In genomic region chr5:116526324-116526723, GRCm38 (mm10) we compare ENCODE assay signal across 10 mouse cellular contexts.
A peak's percentile ranks its signal among the peaks of the same experiment; 100 is the strongest.
DNase-seq lines count a peak whose midpoint lies in the region; ATAC-seq and TF ChIP-seq lines count a peak whose summit lies in the region.
"Had no signal": no experiment of that assay in that cellular context is flagged by ENCODE, and none has a peak within 500 bp of the region (broad histone marks: within the 10 kb centered on the region; RNA-seq: fewer than 3 reads in every experiment).

No protein-coding gene starts in this region.

- H3K9me3 ChIP-seq in hindbrain, postnatal 0 days (ENCODE audit: low read length): no peaks in the 10 kb centered on the region
- no peaks in the 10 kb centered on the region for H3K9me3 ChIP-seq in midbrain, postnatal 0 days (ENCODE audit: low read length)
- H3K9me3 ChIP-seq: heart, embryonic 13.5 days; neural tube, embryonic 12.5 days had no signal

- WGBS in hindbrain, postnatal 0 days: 22% methylated on average over 4 of the region's 4 CpGs
- 26% methylated on average over 4 of the region's 4 CpGs for WGBS in midbrain, postnatal 0 days

- peak; percentile 85; the same call in 1 of the 2 replicates for ATAC-seq in cerebellum, adult (ENCODE audit: insufficient number of reproducible peaks, low FRiP score, low TSS enrichment)
- peak; percentile 87 for ATAC-seq in hindbrain, postnatal 0 days
- ATAC-seq in midbrain, postnatal 0 days (ENCODE audit: low FRiP score): 0 out of 2 replicates have a peak, but pooled peaks have one; percentile 38
- no peak for ATAC-seq in activated CD4-positive, CD25-positive, alpha-beta regulatory T cell, adult 4 months

- no peak for TF ChIP-seq CTCF in hindbrain, postnatal 0 days (IDR thresholded peaks at IDR 0.05; ENCODE audit: low read depth)
- TF ChIP-seq CTCF in midbrain, postnatal 0 days (IDR thresholded peaks at IDR 0.05): no peak

- H3K27me3 ChIP-seq in hindbrain, postnatal 0 days (ENCODE audit: insufficient read depth, low read length): no peaks in the 10 kb centered on the region
- H3K27me3 ChIP-seq in midbrain, postnatal 0 days (ENCODE audit: insufficient read depth, low read length): no peaks in the 10 kb centered on the region
- H3K27me3 ChIP-seq: heart, embryonic 13.5 days; neural tube, embryonic 12.5 days had no signal

- peak; percentile 86 for DNase-seq in cerebellum, adult 9-11 months
- DNase-seq in hindbrain, postnatal 0 days (ENCODE audit: low spot score): peak; percentile 79
- DNase-seq in midbrain, postnatal 0 days (ENCODE audit: low spot score): peak; percentile 88
- no peak for DNase-seq in spleen, adult 12 weeks (ENCODE audit: low spot score)
- no peak for DNase-seq in heart, adult 18-20 months
- DNase-seq: lung, embryonic 14.5 days had no signal

- H3K4me1 ChIP-seq in hindbrain, postnatal 0 days (ENCODE audit: insufficient read depth, low read length): no peaks in the 10 kb centered on the region; the same call in 1 of the 2 replicates
- H3K4me1 ChIP-seq in midbrain, postnatal 0 days (ENCODE audit: insufficient read depth, low read length): 0 out of 2 replicates have a peak, but pooled peaks cover 6% of the 10 kb centered on the region
- H3K4me1 ChIP-seq: heart, embryonic 13.5 days had no signal

- H3K9ac ChIP-seq in hindbrain, postnatal 0 days (replicated peaks; ENCODE audit: low read length): no peak overlapping the region
- H3K9ac ChIP-seq in midbrain, postnatal 0 days (replicated peaks; ENCODE audit: low read length, poor library complexity, severe bottlenecking): no peak overlapping the region
- H3K9ac ChIP-seq: heart, embryonic 13.5 days; lung, embryonic 14.5 days; neural tube, embryonic 12.5 days had no signal

- no peak overlapping the region for H3K4me2 ChIP-seq in hindbrain, postnatal 0 days (ENCODE audit: low read depth, low read length)
- H3K4me2 ChIP-seq in midbrain, postnatal 0 days (ENCODE audit: low read depth, low read length, poor library complexity, severe bottlenecking): no peak overlapping the region
- H3K4me2 ChIP-seq: heart, embryonic 13.5 days; lung, embryonic 14.5 days; neural tube, embryonic 12.5 days had no signal

- no peak overlapping the region; the same call in 1 of the 2 replicates for H3K27ac ChIP-seq in hindbrain, postnatal 0 days
- no peak overlapping the region for H3K27ac ChIP-seq in midbrain, postnatal 0 days (ENCODE audit: low read depth, low read length)
- H3K27ac ChIP-seq: heart, embryonic 13.5 days; neural tube, embryonic 12.5 days had no signal

- H3K4me3 ChIP-seq in hindbrain, postnatal 0 days (ENCODE audit: low read length): no peak overlapping the region
- H3K4me3 ChIP-seq in midbrain, postnatal 0 days (ENCODE audit: low read depth, low read length): no peak overlapping the region
- H3K4me3 ChIP-seq: heart, embryonic 13.5 days; neural tube, embryonic 12.5 days had no signal

- H3K36me3 ChIP-seq in hindbrain, postnatal 0 days (ENCODE audit: insufficient read depth, low read length): no peaks in the 10 kb centered on the region
- H3K36me3 ChIP-seq in midbrain, postnatal 0 days (ENCODE audit: insufficient read depth, low read length): no peaks in the 10 kb centered on the region
- H3K36me3 ChIP-seq: heart, embryonic 13.5 days; neural tube, embryonic 12.5 days had no signal

Comparison
In these comparisons a context has a peak if more than half of its experiments do, and no peak if none do; other contexts are left out.
1. DNase-seq: peak in cerebellum, adult 9-11 months (single experiment), hindbrain, postnatal 0 days (single experiment) and midbrain, postnatal 0 days (single experiment); none in spleen, adult 12 weeks (single experiment) and heart, adult 18-20 months (0 of 2).